ENCODE assay signal across 16 mouse cellular contexts in the genomic region with DNA sequence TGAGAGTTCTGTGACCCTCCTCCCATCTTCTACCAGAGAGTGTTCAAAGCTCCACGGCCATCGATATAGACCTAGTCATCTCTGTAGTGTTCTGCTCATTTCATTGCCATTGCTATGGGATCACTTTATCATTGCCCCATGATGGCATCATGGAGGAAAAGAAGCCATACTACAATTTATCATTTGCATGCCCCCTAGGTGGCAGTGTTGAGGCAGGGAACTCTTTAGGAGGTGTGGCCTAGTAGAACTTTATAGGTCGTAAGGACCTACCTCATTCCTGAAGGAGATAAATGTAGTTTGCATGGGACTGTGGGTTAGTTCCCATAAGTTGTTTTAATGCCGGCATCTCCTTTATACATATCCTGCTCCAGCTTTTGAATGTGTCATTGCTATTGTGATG.
DNase-seq lines count a peak whose midpoint lies in the region; ATAC-seq and TF ChIP-seq lines count a peak whose summit lies in the region.
"Had no signal": no experiment of that assay in that cellular context is flagged by ENCODE, and none has a peak within 500 bp of the region (broad histone marks: within the 10 kb centered on the region; RNA-seq: fewer than 3 reads in every experiment).

No protein-coding gene starts in this region.

- no peak for ATAC-seq in granulocyte monocyte progenitor cell, adult 5-6 weeks (replicated peaks; ENCODE audit: poor library complexity, severe bottlenecking)

- TF ChIP-seq POLR2A in cortical plate, adult 2 months (IDR thresholded peaks at IDR 0.05; ENCODE audit: extremely low read depth, insufficient read depth, low read length) = no peak

- no peak overlapping the region for H3K4me3 ChIP-seq in layer of hippocampus, adult 2 months
- no peak overlapping the region for H3K4me3 ChIP-seq in cortical plate, adult 2 months (ENCODE audit: insufficient read depth, low read length)
- H3K4me3 ChIP-seq: forebrain, embryonic 12.5 days; limb, embryonic 15.5 days; neural tube, embryonic 12.5 days had no signal

- no peaks in the 10 kb centered on the region for H3K4me1 ChIP-seq in cortical plate, adult 2 months (ENCODE audit: control insufficient read depth, insufficient read depth, low read length)
- H3K4me1 ChIP-seq: forebrain, embryonic 12.5 days; limb, embryonic 15.5 days; neural tube, embryonic 12.5 days had no signal

- peak; percentile 68 for TF ChIP-seq CTCF in layer of hippocampus, adult 2 months (conservative IDR thresholded peaks at IDR 0.05)
- TF ChIP-seq CTCF in cortical plate, adult 2 months (IDR thresholded peaks at IDR 0.05; ENCODE audit: extremely low read depth, insufficient read depth, low read length) = 0 out of 2 replicates have a peak, but pooled peaks have one; percentile 15

- peak; percentile 26 to 35 for DNase-seq in cerebellum, postnatal 10 days
- no peak for DNase-seq in cerebellum, adult 9-10 months
- DNase-seq in layer of hippocampus, adult 2 months (ENCODE audit: low spot score in 2 of 2) = no peak
- no peak for DNase-seq in layer of hippocampus, adult 18-20 months (ENCODE audit: low spot score in 2 of 2)
- peak; percentile 4 for DNase-seq in NIH3T3 (ENCODE audit: low read depth)
- no peak for DNase-seq in right cerebral cortex, adult 18-20 months
- DNase-seq: gastrocnemius, postnatal 10 days; kidney, postnatal 10 days; lung, postnatal 36 days; midbrain, embryonic 14.5 days; spleen, adult 18-20 months had no signal

- H3K27ac ChIP-seq in layer of hippocampus, adult 2 months = no peak overlapping the region
- H3K27ac ChIP-seq in cortical plate, adult 2 months (ENCODE audit: insufficient read depth, low read length) = no peak overlapping the region
- H3K27ac ChIP-seq: forebrain, embryonic 12.5 days; limb, embryonic 15.5 days; neural tube, embryonic 12.5 days had no signal

Comparison
In these comparisons a context has a peak if more than half of its experiments do, and no peak if none do; other contexts are left out.
1. DNase-seq: peak in cerebellum, postnatal 10 days (2 of 2) and NIH3T3 (single experiment); none in cerebellum, adult 9-10 months (single experiment), layer of hippocampus, adult 2 months (0 of 2), layer of hippocampus, adult 18-20 months (0 of 2) and right cerebral cortex, adult 18-20 months (single experiment).